Mouse (Mus musculus): ENCODE measurements around the gene Gm49355.

DNA sequence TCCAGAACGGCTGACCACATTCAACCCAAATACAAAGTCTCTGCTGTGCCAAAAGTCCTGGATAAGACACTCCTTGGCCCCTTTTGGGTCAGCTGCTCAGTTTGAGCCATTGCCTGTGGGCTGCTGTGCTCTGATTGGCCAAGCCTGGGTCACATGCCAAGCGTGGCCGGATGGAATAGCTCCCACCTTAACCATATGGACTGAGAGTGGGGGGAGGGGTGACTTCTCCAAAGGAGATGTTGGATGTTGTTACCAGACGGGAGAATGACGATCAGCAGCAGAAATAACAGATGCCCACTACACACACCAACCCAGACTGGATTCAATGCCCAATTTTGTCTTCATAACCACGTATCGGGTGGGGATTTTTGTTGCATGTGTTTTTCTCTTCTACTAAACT lies 51.1 kb downstream of the Gm49355 start:
- no peak for TF ChIP-seq CTCF (IDR thresholded peaks at IDR 0.05; ENCODE audit: control insufficient read depth, insufficient read depth, insufficient read length)
- TF ChIP-seq USF1 (IDR thresholded peaks at IDR 0.05; ENCODE audit: low read depth) = no peak
- no peak for TF ChIP-seq MYOD1 (IDR thresholded peaks at IDR 0.05; ENCODE audit: control insufficient read depth, insufficient read length, low read depth)
- TF ChIP-seq MAX (IDR thresholded peaks at IDR 0.05) = no peak
- TF ChIP-seq CEBPB (IDR thresholded peaks at IDR 0.05; ENCODE audit: low read depth) = no peak
- TF ChIP-seq MYOG (IDR thresholded peaks at IDR 0.05; ENCODE audit: control insufficient read depth, extremely low read depth, insufficient read length) = no peak

All from C2C12 (cell line).